Comparison of ENCODE assay signal across 27 mouse cellular contexts in genomic region chr7:28907195-28907594, GRCm38 (mm10). TPM values are rescaled to one million over a fixed set of nuclear protein-coding genes. Genes with fewer than 3 reads are reported as not detected.
DNase-seq lines count a peak whose midpoint lies in the region; ATAC-seq and TF ChIP-seq lines count a peak whose summit lies in the region.
"Had no signal": no experiment of that assay in that cellular context is flagged by ENCODE, and none has a peak within 500 bp of the region (broad histone marks: within the 10 kb centered on the region; RNA-seq: fewer than 3 reads in every experiment).

No protein-coding gene starts in this region.

- peaks cover 24% of the 10 kb centered on the region for H3K4me1 ChIP-seq in limb, embryonic 13.5 days
- no peaks in the 10 kb centered on the region for H3K4me1 ChIP-seq in limb, embryonic 10.5 days
- peaks cover 38% of the 10 kb centered on the region for H3K4me1 ChIP-seq in bone marrow macrophage, adult 2 months (ENCODE audit: control insufficient read depth, insufficient read depth, low read length)
- H3K4me1 ChIP-seq: forebrain, embryonic 13.5 days; liver, embryonic 13.5 days; midbrain, embryonic 15.5 days; neural tube, embryonic 13.5 days had no signal

- no peaks in the 10 kb centered on the region for H3K27me3 ChIP-seq in limb, embryonic 13.5 days
- H3K27me3 ChIP-seq in limb, embryonic 10.5 days (ENCODE audit: low read depth, poor library complexity, severe bottlenecking) = no peaks in the 10 kb centered on the region
- H3K27me3 ChIP-seq: embryonic facial prominence, embryonic 13.5 days; forebrain, embryonic 13.5 days; limb, embryonic 12.5 days; liver, embryonic 13.5 days; midbrain, embryonic 15.5 days; neural tube, embryonic 13.5 days had no signal

- H3K27ac ChIP-seq in limb, embryonic 13.5 days = peak overlapping the region; percentile 6; the same call in 1 of the 2 replicates
- no peak overlapping the region for H3K27ac ChIP-seq in limb, embryonic 10.5 days
- peak overlapping the region; percentile 91 for H3K27ac ChIP-seq in bone marrow macrophage, adult 2 months (ENCODE audit: insufficient read depth, low read depth, low read length)
- H3K27ac ChIP-seq: embryonic facial prominence, embryonic 13.5 days; forebrain, embryonic 13.5 days; limb, embryonic 12.5 days; liver, embryonic 13.5 days; midbrain, embryonic 15.5 days; neural tube, embryonic 13.5 days had no signal

- H3K4me2 ChIP-seq in limb, embryonic 13.5 days (replicated peaks) = no peak overlapping the region
- H3K4me2 ChIP-seq: embryonic facial prominence, embryonic 13.5 days; forebrain, embryonic 13.5 days; heart, embryonic 11.5 days; limb, embryonic 12.5 days; liver, embryonic 13.5 days; midbrain, embryonic 15.5 days; neural tube, embryonic 13.5 days had no signal

- H3K4me3 ChIP-seq in limb, embryonic 13.5 days = no peak overlapping the region
- H3K4me3 ChIP-seq in limb, embryonic 10.5 days = no peak overlapping the region
- H3K4me3 ChIP-seq in bone marrow macrophage, adult 2 months (ENCODE audit: insufficient read depth, low read length) = peak overlapping the region; percentile 33
- H3K4me3 ChIP-seq: embryonic facial prominence, embryonic 13.5 days; erythroblast, embryonic 14.5 days; forebrain, embryonic 13.5 days; limb, embryonic 12.5 days; liver, embryonic 13.5 days; midbrain, embryonic 15.5 days; neural tube, embryonic 13.5 days had no signal

- H3K9me3 ChIP-seq in limb, embryonic 13.5 days = no peaks in the 10 kb centered on the region
- H3K9me3 ChIP-seq in limb, embryonic 10.5 days (replicated peaks) = no peaks in the 10 kb centered on the region
- H3K9me3 ChIP-seq: embryonic facial prominence, embryonic 13.5 days; forebrain, embryonic 13.5 days; limb, embryonic 12.5 days; liver, embryonic 13.5 days; midbrain, embryonic 15.5 days; neural tube, embryonic 13.5 days had no signal

- 91% methylated on average over 5 of the region's 5 CpGs for WGBS in limb, embryonic 13.5 days
- WGBS in limb, embryonic 10.5 days = 95% methylated on average over 5 of the region's 5 CpGs

- H3K36me3 ChIP-seq in limb, embryonic 13.5 days = peaks cover 100% of the 10 kb centered on the region
- peaks cover 99% of the 10 kb centered on the region for H3K36me3 ChIP-seq in limb, embryonic 10.5 days

- H3K9ac ChIP-seq in limb, embryonic 13.5 days = no peak overlapping the region
- H3K9ac ChIP-seq: embryonic facial prominence, embryonic 13.5 days; forebrain, embryonic 13.5 days; limb, embryonic 12.5 days; liver, embryonic 13.5 days; midbrain, embryonic 15.5 days; neural tube, embryonic 13.5 days had no signal

- no peak for ATAC-seq in limb, embryonic 13.5 days (ENCODE audit: low FRiP score, low read depth)
- ATAC-seq: forebrain, embryonic 13.5 days; midbrain, embryonic 15.5 days had no signal

- DNase-seq in cerebellum, postnatal 25 days = peak; percentile 44 to 50
- DNase-seq in cerebellum, adult 11-12 months = no peak
- DNase-seq in limb, embryonic 10.5 days (ENCODE audit: low spot score) = no peak
- no peak for DNase-seq in gastrocnemius, adult 18-20 months (ENCODE audit: low spot score)
- no peak for DNase-seq in urinary bladder, postnatal 36 days (ENCODE audit: low spot score in 2 of 2)
- DNase-seq: adrenal gland, postnatal 25 days; cerebellum, postnatal 10 days; embryo, embryonic 11 days; heart, postnatal 10 days; kidney, adult 18-20 months; kidney, postnatal 4 days; liver, embryonic 13.5 days; lung, adult 2 months; retina, postnatal 1 day; right cerebral cortex, postnatal 25 days; spleen, adult 18-20 months had no signal

- TF ChIP-seq POLR2A in bone marrow macrophage, adult 2 months (IDR thresholded peaks at IDR 0.05; ENCODE audit: borderline replicate concordance, low read depth, low read length) = no peak

- no peak for TF ChIP-seq CTCF in bone marrow macrophage, adult 2 months (IDR thresholded peaks at IDR 0.05; ENCODE audit: low read depth, low read length)

RNA-seq across cellular contexts. Expression of gene Capn12, which starts 26.0 kb away (rescaled TPM):
- polyA plus RNA-seq in limb, embryonic 13.5 days (2015; fragmentation: Nextera tagmentation; extraction: Ambion mirVana) = 0.94 and 0.97 TPM in 2 replicates
- 0.44 and 0.48 TPM in 2 replicates for polyA plus RNA-seq in limb, embryonic 10.5 days (2016; fragmentation: Nextera tagmentation; extraction: Ambion mirVana)
- polyA plus RNA-seq in bone marrow macrophage, adult 2 months (2012; ENCODE audit: insufficient read depth, insufficient read length, missing spikeins) = not detected in 2 replicates
- under 1 TPM; 0.09 TPM for total RNA-seq in gastrocnemius, adult 18-20 months (2021)
- polyA plus RNA-seq: erythroblast, embryonic 14.5 days had no signal

RNA-seq across cellular contexts. Expression of gene Lgals7, which starts 43.5 kb away (rescaled TPM):
- 7.6 and 10.3 TPM in 2 replicates for polyA plus RNA-seq in limb, embryonic 13.5 days (2015; fragmentation: Nextera tagmentation; extraction: Ambion mirVana)
- polyA plus RNA-seq in limb, embryonic 10.5 days (2016; fragmentation: Nextera tagmentation; extraction: Ambion mirVana) = 0.41 and 0.73 TPM in 2 replicates
- polyA plus RNA-seq in bone marrow macrophage, adult 2 months (2012; ENCODE audit: insufficient read depth, insufficient read length, missing spikeins) = not detected in 2 replicates
- under 1 TPM in 1 of 2 experiments, not detected in 1; 0.66 TPM for total RNA-seq in gastrocnemius, adult 18-20 months (2021)
- total RNA-seq: adrenal gland, postnatal 25 days; gastrocnemius, adult 8-10 months; left cerebral cortex, adult 8-10 months had no signal
- polyA plus RNA-seq: erythroblast, embryonic 14.5 days had no signal

RNA-seq across cellular contexts. Expression of gene Actn4, which starts 54.9 kb away (rescaled TPM):
- polyA plus RNA-seq in limb, embryonic 13.5 days (2015; fragmentation: Nextera tagmentation; extraction: Ambion mirVana) = 270 and 300 TPM in 2 replicates
- polyA plus RNA-seq in limb, embryonic 10.5 days (2016; fragmentation: Nextera tagmentation; extraction: Ambion mirVana) = 253 and 285 TPM in 2 replicates
- polyA plus RNA-seq in bone marrow macrophage, adult 2 months (2012; ENCODE audit: insufficient read depth, insufficient read length, missing spikeins) = 92.7 and 105 TPM in 2 replicates
- 10 to 100 TPM; 29.6 to 46.1 TPM for total RNA-seq in gastrocnemius, adult 18-20 months (2021)

Comparison
In these comparisons a context has a peak if more than half of its experiments do, and no peak if none do; other contexts are left out.
1. DNase-seq: peak in cerebellum, postnatal 25 days (2 of 2); none in cerebellum, adult 11-12 months (single experiment), limb, embryonic 10.5 days (single experiment), gastrocnemius, adult 18-20 months (single experiment) and urinary bladder, postnatal 36 days (0 of 2).